8 mouse cellular contexts compared by ENCODE assay signal in the genomic region with DNA sequence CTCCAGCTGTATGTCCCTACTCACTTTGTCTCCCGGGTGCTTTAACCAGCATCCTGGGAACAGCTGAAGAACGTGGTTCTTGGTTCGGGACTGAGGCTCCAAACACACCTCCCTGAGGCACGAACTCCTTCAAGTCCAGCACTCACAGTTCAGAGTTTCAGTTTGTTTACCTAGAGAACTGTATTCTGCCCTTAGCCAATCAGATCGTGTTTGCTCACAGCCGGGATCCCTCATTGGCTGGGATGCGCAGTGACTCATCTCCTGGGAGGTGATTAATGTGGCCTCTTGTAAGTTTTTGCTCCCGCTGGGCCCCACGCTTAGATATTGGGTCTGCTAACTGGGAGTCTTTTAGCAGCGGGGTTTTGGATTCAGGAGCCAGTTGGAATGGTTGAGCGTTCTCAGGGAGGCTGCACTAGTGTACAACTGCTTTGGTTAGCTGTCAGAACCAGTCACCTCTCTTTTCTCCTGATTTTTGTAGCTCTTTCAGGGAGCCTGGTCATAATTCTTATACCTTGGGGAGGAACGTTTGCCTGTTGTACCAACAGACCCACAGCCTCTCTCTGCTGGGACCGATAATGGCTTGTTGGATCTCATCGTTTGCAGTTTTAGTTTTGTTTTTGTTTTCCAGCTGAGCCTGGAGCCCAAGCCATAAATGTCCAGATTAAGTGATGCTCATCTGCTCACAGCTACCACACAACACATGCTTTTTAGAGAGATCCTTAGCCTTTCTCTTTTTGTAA. TPM values are rescaled to one million over a fixed set of nuclear protein-coding genes. Genes with fewer than 3 reads are reported as not detected.
DNase-seq lines count a peak whose midpoint lies in the region; ATAC-seq and TF ChIP-seq lines count a peak whose summit lies in the region.

No protein-coding gene starts in this region.

- peak overlapping the region; percentile 70 for H3K4me2 ChIP-seq in embryonic facial prominence, embryonic 15.5 days (replicated peaks)
- H3K4me2 ChIP-seq in limb, embryonic 13.5 days (replicated peaks): peak overlapping the region; percentile 66
- peak overlapping the region; percentile 47 for H3K4me2 ChIP-seq in midbrain, embryonic 14.5 days (ENCODE audit: low read length)

- H3K27ac ChIP-seq in embryonic facial prominence, embryonic 15.5 days (replicated peaks): peak overlapping the region; percentile 87
- H3K27ac ChIP-seq in limb, embryonic 13.5 days: peak overlapping the region; percentile 67; the same call in 1 of the 2 replicates
- no peak overlapping the region for H3K27ac ChIP-seq in midbrain, embryonic 14.5 days (replicated peaks; ENCODE audit: low read depth, low read length)
- H3K27ac ChIP-seq in spleen, adult 2 months (ENCODE audit: insufficient read depth, low read length): peak overlapping the region; percentile 87

- peak overlapping the region; percentile 38 for H3K4me3 ChIP-seq in embryonic facial prominence, embryonic 15.5 days (replicated peaks)
- H3K4me3 ChIP-seq in limb, embryonic 13.5 days: peak overlapping the region; percentile 36
- 0 out of 2 replicates have a peak overlapping the region, but pooled peaks have one; percentile 9 for H3K4me3 ChIP-seq in midbrain, embryonic 14.5 days (replicated peaks; ENCODE audit: low read depth, low read length)
- peak overlapping the region; percentile 68 for H3K4me3 ChIP-seq in spleen, adult 2 months (ENCODE audit: extremely low read depth, insufficient read depth, insufficient read length)

- 3% methylated on average over 14 of the region's 14 CpGs for WGBS in embryonic facial prominence, embryonic 15.5 days
- WGBS in limb, embryonic 13.5 days: 2% methylated on average over 14 of the region's 14 CpGs
- WGBS in midbrain, embryonic 14.5 days: 9% methylated on average over 14 of the region's 14 CpGs
- whole genome bisulfite sequencing in spleen, adult 2 months: 5% methylated on average over 14 of the region's 14 CpGs

- peak; percentile 48 to 50 for DNase-seq in cerebellum, postnatal 14 days
- peak; percentile 89 to 92 for DNase-seq in heart, adult 18-20 months
- peak; percentile 76 for DNase-seq in kidney, adult 11 months
- DNase-seq in midbrain, embryonic 14.5 days: peak; percentile 76
- peak; percentile 78 to 81 for DNase-seq in spleen, adult 2 months (ENCODE audit: low read depth in 1 of 2, low spot score in 2 of 2)

- no peaks in the 10 kb centered on the region for H3K36me3 ChIP-seq in embryonic facial prominence, embryonic 15.5 days
- H3K36me3 ChIP-seq in limb, embryonic 13.5 days: no peaks in the 10 kb centered on the region
- H3K36me3 ChIP-seq in midbrain, embryonic 14.5 days (ENCODE audit: control insufficient read depth, insufficient read depth, low read length): no peaks in the 10 kb centered on the region
- H3K36me3 ChIP-seq in spleen, adult 2 months (ENCODE audit: control insufficient read depth, insufficient read depth, low read length): no peaks in the 10 kb centered on the region

- H3K9ac ChIP-seq in embryonic facial prominence, embryonic 15.5 days: peak overlapping the region; percentile 28
- H3K9ac ChIP-seq in limb, embryonic 13.5 days: peak overlapping the region; percentile 43
- H3K9ac ChIP-seq in midbrain, embryonic 14.5 days (replicated peaks; ENCODE audit: low read length): no peak overlapping the region

- H3K9me3 ChIP-seq in embryonic facial prominence, embryonic 15.5 days (replicated peaks): no peaks in the 10 kb centered on the region
- H3K9me3 ChIP-seq in limb, embryonic 13.5 days: no peaks in the 10 kb centered on the region
- no peaks in the 10 kb centered on the region for H3K9me3 ChIP-seq in midbrain, embryonic 14.5 days (ENCODE audit: control insufficient read depth, low read length)

- TF ChIP-seq CTCF in spleen, adult 2 months (IDR thresholded peaks at IDR 0.05; ENCODE audit: extremely low read depth, insufficient read depth, insufficient read length, insufficient replicate concordance): no peak

- peaks cover 24% of the 10 kb centered on the region for H3K4me1 ChIP-seq in embryonic facial prominence, embryonic 15.5 days
- H3K4me1 ChIP-seq in limb, embryonic 13.5 days: peaks cover 19% of the 10 kb centered on the region
- H3K4me1 ChIP-seq in midbrain, embryonic 14.5 days (ENCODE audit: control insufficient read depth, insufficient read depth, low read length): peaks cover 7% of the 10 kb centered on the region; the same call in 1 of the 2 replicates
- H3K4me1 ChIP-seq in spleen, adult 2 months (ENCODE audit: control insufficient read depth, insufficient read depth, insufficient read length): peaks cover 5% of the 10 kb centered on the region; the same call in 1 of the 2 replicates

- TF ChIP-seq POLR2A in spleen, adult 2 months (IDR thresholded peaks at IDR 0.05; ENCODE audit: low read depth, low read length): peak; percentile 44; the same call in 1 of the 2 replicates

- no peaks in the 10 kb centered on the region for H3K27me3 ChIP-seq in embryonic facial prominence, embryonic 15.5 days
- no peaks in the 10 kb centered on the region for H3K27me3 ChIP-seq in limb, embryonic 13.5 days
- no peaks in the 10 kb centered on the region for H3K27me3 ChIP-seq in midbrain, embryonic 14.5 days (ENCODE audit: control insufficient read depth, insufficient read depth, low read length)
- H3K27me3 ChIP-seq in spleen, adult 2 months (ENCODE audit: control insufficient read depth, insufficient read depth, low read length): no peaks in the 10 kb centered on the region

- ATAC-seq in cerebellum, adult (ENCODE audit: insufficient number of reproducible peaks, low FRiP score, low TSS enrichment): no peak
- ATAC-seq in embryonic facial prominence, embryonic 15.5 days (ENCODE audit: insufficient number of reproducible peaks, low FRiP score, low TSS enrichment, low read depth): peak; percentile 87
- peak; percentile 95 for ATAC-seq in limb, embryonic 13.5 days (ENCODE audit: low FRiP score, low read depth)
- ATAC-seq in midbrain, embryonic 14.5 days (ENCODE audit: low FRiP score, low TSS enrichment): peak; percentile 78; the same call in 1 of the 2 replicates

RNA-seq across cellular contexts. Expression of a gene that starts 26.8 kb away (rescaled TPM):
- 8.8 and 9.4 TPM in 2 replicates for polyA plus RNA-seq in embryonic facial prominence, embryonic 15.5 days (2015; fragmentation: Nextera tagmentation; extraction: Ambion mirVana)
- total RNA-seq in heart, adult 18-20 months (2021): 100 to 1,000 TPM in 1 of 2 experiments, 10 to 100 TPM in 1; 78.4 to 104 TPM
- polyA plus RNA-seq in limb, embryonic 13.5 days (2015; fragmentation: Nextera tagmentation; extraction: Ambion mirVana): 6.7 and 6.9 TPM in 2 replicates
- polyA plus RNA-seq in midbrain, embryonic 14.5 days (2014; fragmentation: Nextera tagmentation; extraction: Ambion mirVana): 3.9 and 10.0 TPM in 2 replicates
- polyA plus RNA-seq in spleen, adult 2 months (2012; rRNA removed): 42.9 TPM in 2 replicates

Comparison
In these comparisons a context has a peak if more than half of its experiments do, and no peak if none do; other contexts are left out.
1. H3K4me3 ChIP-seq: peak in every context shown above with its lines; median percentile 68 in spleen, adult 2 months; 38 in embryonic facial prominence, embryonic 15.5 days; 36 in limb, embryonic 13.5 days; 9 in midbrain, embryonic 14.5 days.